Mouse (Mus musculus) B cell, adult (primary cell): ENCODE measurements around the gene Asic1. TPM values are rescaled to one million over a fixed set of nuclear protein-coding genes. Genes with fewer than 3 reads are reported as not detected.

Source experiments
- total RNA-seq: library from RNA; stranded (reverse); gene quantifications from 4 replicates; pipeline ENCODE4 v1.2.4, GENCODE M21; 2023; ENCODE audit not compliant: inconsistent age

Asic1 gene
- total RNA-seq: 0.42 to 0.60 TPM (median 0.51 TPM) in 4 replicates

DNA sequence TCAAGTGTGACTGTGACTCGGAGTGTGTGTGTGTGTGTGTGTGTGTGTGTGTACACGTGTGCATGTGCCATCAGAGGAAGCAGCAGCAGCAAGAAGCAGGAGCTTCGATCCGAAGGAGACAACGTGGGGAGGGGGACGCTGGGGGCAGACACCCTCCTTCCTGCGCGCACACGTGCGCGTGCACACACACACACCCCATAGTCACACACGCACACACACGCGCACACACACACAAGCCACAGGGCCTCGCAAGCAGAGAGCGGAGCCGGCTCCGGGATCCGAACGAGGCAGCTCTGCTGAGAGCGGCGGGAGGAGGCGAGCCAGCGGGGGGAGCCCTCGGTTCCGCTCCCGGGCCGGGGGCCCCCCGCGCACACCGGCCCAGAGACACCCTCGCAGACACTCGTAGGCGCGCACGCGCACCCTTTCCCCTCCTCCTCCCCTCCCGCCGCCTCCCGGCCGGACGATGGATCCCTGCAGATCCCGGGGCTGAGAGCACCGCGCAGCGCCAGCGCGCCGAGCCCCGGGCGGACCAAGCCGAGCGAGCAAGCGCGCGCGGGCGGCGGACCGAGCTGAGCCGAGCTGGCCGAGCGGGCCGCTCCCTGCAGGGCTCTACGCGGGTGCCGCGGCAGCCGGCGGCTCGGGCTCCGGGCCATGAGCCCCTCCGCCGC is at the start of gene Asic1:
Gene Asic1 (plus strand): TSS at position 215 of the 668 bp plus-strand sequence.

GRCm38 (mm10) chr15:99651163-99651872 is 18.9 kb upstream of the Asic1 start, which contains the start of gene Racgap1:
Gene Racgap1 (minus strand): TSS chr15:99651656.

GRCm38 (mm10) chr15:99701999-99702900 is 32.1 kb downstream of the Asic1 start, which contains the start of gene Smarcd1:
Gene Smarcd1 (plus strand): TSS chr15:99702129.

DNA sequence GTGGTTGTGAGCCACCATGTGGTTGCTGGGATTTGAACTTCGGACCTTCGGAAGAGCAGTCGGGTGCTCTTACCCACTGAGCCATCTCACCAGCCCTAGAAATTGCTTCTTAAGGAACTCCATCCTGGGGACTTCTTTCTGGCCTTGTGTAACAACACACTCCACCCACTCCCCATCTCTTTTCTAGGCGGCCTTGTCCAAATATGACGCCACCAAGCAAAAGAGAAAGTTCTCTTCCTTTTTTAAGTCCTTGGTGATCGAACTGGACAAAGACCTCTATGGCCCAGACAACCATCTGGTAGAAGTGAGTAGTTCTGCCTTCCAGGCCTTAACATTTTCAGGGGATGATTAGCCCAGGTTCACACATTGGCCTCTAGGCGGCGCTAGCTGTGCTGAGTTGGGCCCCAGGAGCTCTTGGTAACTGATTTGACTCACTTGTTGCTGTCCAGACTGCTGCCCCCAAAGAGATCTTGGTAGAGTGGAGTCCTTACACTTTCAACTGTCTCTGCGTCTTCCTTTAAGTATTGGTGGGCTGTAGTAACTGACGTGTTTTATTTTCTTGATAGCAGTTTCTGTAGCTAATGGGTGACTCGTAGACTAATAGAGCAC is 35.4 kb downstream of the Asic1 start, which contains the start of gene Gm17349:
Gene Gm17349 (minus strand): TSS at position 51 of the 609 bp plus-strand sequence.

GRCm38 (mm10) chr15:99717386-99718334 is 47.5 kb downstream of the Asic1 start, which contains the start of gene Gpd1:
Gene Gpd1 (plus strand): TSS chr15:99717515.

DNA sequence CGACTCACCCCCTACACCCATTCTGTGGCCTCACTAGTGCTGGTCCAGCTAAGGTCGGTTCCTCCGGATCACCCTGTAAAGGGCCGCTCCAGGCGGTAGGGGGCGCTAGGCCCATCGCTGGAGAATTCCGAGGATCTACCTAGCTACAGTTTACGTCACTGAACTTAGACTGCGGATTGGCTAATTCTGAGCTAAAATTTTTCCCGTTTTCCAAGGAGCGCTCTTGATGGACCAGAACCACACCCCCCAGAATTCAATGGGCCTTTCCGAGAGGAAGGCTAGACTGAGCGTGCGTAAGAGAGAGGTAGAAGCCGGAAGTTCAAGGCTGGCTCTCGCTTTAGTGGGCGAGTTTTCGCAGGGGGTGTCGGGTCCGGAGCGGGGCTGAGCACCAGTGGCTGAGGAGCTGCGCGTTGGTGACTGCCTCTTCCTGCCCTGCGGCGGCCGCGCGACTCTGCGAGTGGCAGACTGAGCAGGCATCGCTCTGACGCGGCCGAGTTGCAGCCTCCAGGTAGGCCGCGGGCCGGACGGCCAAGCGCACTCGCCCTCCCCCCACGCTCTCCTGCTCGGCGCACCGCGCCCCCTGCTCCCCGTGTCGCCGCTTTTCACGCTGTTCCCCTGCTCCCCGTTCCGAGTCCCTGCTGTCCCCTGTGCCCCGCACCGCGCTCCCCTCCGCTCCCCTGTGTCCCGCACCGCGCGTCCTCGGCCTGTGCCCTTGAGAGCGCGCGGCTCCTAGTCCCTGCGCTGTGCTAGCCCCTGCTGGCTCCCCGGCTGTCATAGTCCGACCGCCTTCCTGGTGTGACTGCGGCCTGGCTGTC is 55.4 kb downstream of the Asic1 start, which contains the start of gene Cox14:
Gene Cox14 (plus strand): TSS at position 278 of the 815 bp plus-strand sequence.

Other genes with a start within 250 kb of the Asic1 start
- gene Nckap5l, start 212.6 kb upstream of the Asic1 start, total RNA-seq: 5.3 to 9.9 TPM (median 7.2 TPM) in 4 replicates
- 5.0 to 8.5 TPM (median 7.6 TPM) in 4 replicates for gene Bcdin3d, start 195.6 kb upstream of the Asic1 start, total RNA-seq
- gene Faim2, start 142.2 kb upstream of the Asic1 start, total RNA-seq: not detected in 4 replicates
- gene Aqp2, start 91.3 kb upstream of the Asic1 start, total RNA-seq: not detected in 4 replicates
- not detected in 4 replicates for gene Aqp5, start 79.6 kb upstream of the Asic1 start, total RNA-seq
- not detected in 4 replicates for gene Aqp6, start 69.0 kb upstream of the Asic1 start, total RNA-seq
- gene Racgap1, start 18.7 kb upstream of the Asic1 start, total RNA-seq: 7.3 to 11.3 TPM (median 9.6 TPM) in 4 replicates
- 55.6 to 74.4 TPM (median 65.8 TPM) in 4 replicates for gene Smarcd1, start 31.8 kb downstream of the Asic1 start, total RNA-seq
- gene Gm17349, start 35.1 kb downstream of the Asic1 start, total RNA-seq: 4.0 to 8.8 TPM (median 5.3 TPM) in 4 replicates
- gene Gpd1, start 47.1 kb downstream of the Asic1 start, total RNA-seq: 0.22 to 1.3 TPM (median 0.44 TPM) in 4 replicates
- 42.7 to 52.1 TPM (median 49.8 TPM) in 4 replicates for gene Cox14, start 55.2 kb downstream of the Asic1 start, total RNA-seq
- 45.6 to 59.0 TPM (median 49.2 TPM) in 4 replicates for gene Cers5, start 102.5 kb downstream of the Asic1 start, total RNA-seq
- gene Lima1, start 205.1 kb downstream of the Asic1 start, total RNA-seq: 0.83 to 1.9 TPM (median 1.7 TPM) in 4 replicates